Mouse (Mus musculus) limb, embryonic 11.5 days (tissue): ENCODE results near the gene Ip6k1. TPM values are rescaled to one million over a fixed set of nuclear protein-coding genes. Genes with fewer than 3 reads are reported as not detected.
"Not testable (repeated sequence)": the region's sequence is repeated elsewhere in the genome, so short reads cannot be mapped to it uniquely, and the experiment has no call there.

ENCODE experiments used
- ATAC-seq: fragments of 200-750 bp; cut with Nextera tagmentation; 2 replicates; pipeline ENCODE4 v1.8.0; 2017; ENCODE audit warnings: low read depth; ENCODE audit not compliant: insufficient number of reproducible peaks, low FRiP score, low TSS enrichment
- DNase-seq: peaks from one replicate; pipeline ENCODE4 v3.0.0-alpha.2; 2015; ENCODE audit warnings: low spot score
- H3K27ac ChIP-seq: fragments of 300-500 bp; sonication (generic); replicated peaks from 2 replicates; pipeline ENCODE4 v1.5.1; 2014; ENCODE audit warnings: low read depth, mild to moderate bottlenecking, low read length
- H3K27me3 ChIP-seq: fragments of 300-500 bp; sonication (generic); 2 replicates; pipeline ENCODE4 v1.6.1; 2014; ENCODE audit warnings: mild to moderate bottlenecking, low read length, mixed read lengths; ENCODE audit not compliant: control insufficient read depth, insufficient read depth
- H3K36me3 ChIP-seq: fragments of 300-500 bp; sonication (generic); 2 replicates; pipeline ENCODE4 v1.6.1; 2014; ENCODE audit warnings: mild to moderate bottlenecking, low read length, moderate library complexity, mixed read lengths; ENCODE audit not compliant: control insufficient read depth, insufficient read depth
- H3K4me1 ChIP-seq: fragments of 300-500 bp; sonication (generic); 2 replicates; pipeline ENCODE4 v1.6.1; 2014; ENCODE audit warnings: low read length, mixed read lengths; ENCODE audit not compliant: control insufficient read depth, insufficient read depth
- H3K4me2 ChIP-seq: fragments of 300-500 bp; sonication (generic); 2 replicates; pipeline ENCODE4 v1.6.1; 2014; ENCODE audit warnings: low read depth, mild to moderate bottlenecking, moderate library complexity; ENCODE audit not compliant: severe bottlenecking
- H3K4me3 ChIP-seq: fragments of 300-500 bp; sonication (generic); 2 replicates; pipeline ENCODE4 v1.5.1; 2014; ENCODE audit warnings: low read depth, low read length
- H3K9ac ChIP-seq: fragments of 300-500 bp; sonication (generic); 2 replicates; pipeline ENCODE4 v1.6.1; 2014; ENCODE audit warnings: mild to moderate bottlenecking, low read length
- H3K9me3 ChIP-seq: fragments of 300-500 bp; sonication (generic); 2 replicates; pipeline ENCODE4 v1.6.1; 2016; ENCODE audit warnings: low read length; ENCODE audit not compliant: control insufficient read depth
- WGBS: fragments of 180-500 bp; shearing (Covaris S2); extraction: QIAGEN DNeasy Blood & Tissue Kit; methylation state at CpG from one replicate; pipeline ENCODE4 v1.1.7; 2014; 5-methylcytosine and 5-hydroxymethylcytosine counted together
- polyA plus RNA-seq: library from polyadenylated mRNA; unstranded; fragments of >200 nt; fragmentation: Nextera tagmentation; extraction: Ambion mirVana; gene quantifications from 2 replicates; pipeline ENCODE4 v1.2.1, GENCODE M21; 2014

Gene Ip6k1
- polyA plus RNA-seq, 1 experiment from 2014 or later = 30.5 TPM

DNA sequence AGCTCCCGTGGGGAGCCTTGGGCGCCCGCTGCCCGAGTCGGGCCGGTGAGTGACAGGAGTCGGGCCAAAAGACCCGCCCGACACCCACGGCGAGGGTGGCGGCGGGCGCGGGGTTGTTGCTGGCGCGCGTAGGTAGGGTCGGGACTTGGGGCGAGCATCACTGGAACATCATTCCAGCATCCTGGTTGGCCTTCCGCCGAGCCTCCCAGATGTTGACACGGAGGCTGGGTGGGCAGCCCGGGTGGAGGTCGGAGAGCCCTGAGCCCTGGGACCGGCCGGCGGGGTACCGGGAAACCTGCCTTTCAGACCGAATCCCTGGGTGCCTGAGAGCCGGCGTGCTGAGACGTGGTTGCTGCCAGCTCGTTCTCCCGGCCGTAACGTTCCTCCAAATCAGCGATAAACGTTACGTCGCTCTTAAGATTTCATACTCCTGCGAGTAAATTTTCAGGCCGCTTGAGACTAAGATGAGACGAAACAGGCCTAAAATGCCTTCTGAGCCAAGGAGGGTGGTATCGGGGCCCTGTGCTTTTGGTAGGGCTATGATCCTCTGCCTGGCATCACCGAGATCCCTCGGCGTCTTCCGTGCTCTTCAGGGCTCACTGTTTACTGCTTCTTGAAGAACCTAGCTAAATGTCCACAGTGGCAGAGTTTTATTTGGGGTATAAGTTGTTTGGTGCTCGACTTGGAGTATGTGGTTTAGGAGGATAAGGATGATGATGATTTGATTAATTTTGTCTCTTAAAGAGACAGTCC is 653 bp downstream of the Ip6k1 start:
- peak overlapping the region; percentile 55 for H3K4me2 ChIP-seq
- no peaks in the 10 kb centered on the region for H3K9me3 ChIP-seq
- peak overlapping the region; percentile 93 for H3K4me3 ChIP-seq
- under 1% methylated on average over 48 of the region's 50 CpGs for WGBS
- ATAC-seq (no peak), DNase-seq (no peak)
- H3K4me1 ChIP-seq = peaks cover 7% of the 10 kb centered on the region; the same call in 1 of the 2 replicates
- peak overlapping the region; percentile 32; the same call in 1 of the 2 replicates for H3K27ac ChIP-seq
- no peaks in the 10 kb centered on the region for H3K36me3 ChIP-seq
- H3K9ac ChIP-seq = peak overlapping the region; percentile 85
- H3K27me3 ChIP-seq = no peaks in the 10 kb centered on the region

DNA sequence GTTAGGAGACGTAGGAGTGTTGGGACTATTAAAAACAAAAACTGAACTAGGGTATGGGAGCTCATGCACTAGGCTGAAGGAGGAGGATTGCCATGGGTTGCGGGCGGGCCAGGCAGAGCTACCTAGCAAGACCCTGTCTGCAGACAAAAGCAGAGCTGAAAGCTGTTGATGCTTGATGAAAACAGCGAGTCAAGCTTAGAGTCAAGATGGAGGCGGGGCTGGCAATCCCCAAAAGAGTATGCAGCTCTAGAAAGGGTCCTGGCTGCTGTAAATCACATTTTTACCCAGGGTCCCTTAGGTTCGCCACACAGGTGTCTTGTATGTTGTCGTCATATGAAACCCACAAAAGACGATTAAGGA is 1.2 kb downstream of the Ip6k1 start:
- Histone ChIP-seq H3K4me1 (peaks cover 7% of the 10 kb centered on the region; the same call in 1 of the 2 replicates), H3K9me3 (no peaks in the 10 kb centered on the region), H3K27ac (0 out of 2 replicates have a peak overlapping the region, but pooled peaks have one; percentile 32), H3K4me2 (peak overlapping the region; percentile 55), H3K27me3 (no peaks in the 10 kb centered on the region), H3K36me3 (no peaks in the 10 kb centered on the region), H3K4me3 (peak overlapping the region; percentile 93), H3K9ac (peak overlapping the region; percentile 85)
- ATAC-seq = no peak
- 22% methylated on average over 8 of the region's 8 CpGs for WGBS
- no peak for DNase-seq

DNA sequence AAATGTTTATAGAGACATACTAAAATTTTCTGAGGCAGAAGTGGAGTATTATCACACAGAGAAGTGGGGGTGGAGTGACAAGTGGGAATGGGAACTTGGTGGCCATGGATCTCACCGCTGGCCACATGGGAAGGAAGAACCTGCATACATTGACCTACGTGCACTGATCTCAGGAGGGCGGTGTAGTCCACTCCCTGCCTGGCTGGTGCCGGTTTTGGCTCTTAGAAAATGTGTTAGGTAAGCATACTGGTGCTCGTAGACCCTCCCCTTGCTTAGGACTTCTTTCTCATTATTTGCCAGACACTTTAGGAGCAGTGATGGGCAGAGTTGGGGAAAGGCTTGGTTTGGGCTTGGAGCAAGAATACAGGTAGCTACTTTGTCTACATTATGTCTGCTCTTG is 5.7 kb downstream of the Ip6k1 start:
- no peak overlapping the region for H3K4me2 ChIP-seq
- WGBS = 92% methylated on average over 5 of the region's 5 CpGs
- H3K36me3 ChIP-seq = no peaks in the 10 kb centered on the region; the same call in 1 of the 2 replicates
- no peaks in the 10 kb centered on the region for H3K27me3 ChIP-seq
- no peaks in the 10 kb centered on the region for H3K9me3 ChIP-seq
- no peak overlapping the region for H3K27ac ChIP-seq
- no peak overlapping the region for H3K9ac ChIP-seq
- H3K4me3 ChIP-seq = no peak overlapping the region
- H3K4me1 ChIP-seq = peaks cover 7% of the 10 kb centered on the region; the same call in 1 of the 2 replicates
- DNase-seq (no peak), ATAC-seq (no peak)

DNA sequence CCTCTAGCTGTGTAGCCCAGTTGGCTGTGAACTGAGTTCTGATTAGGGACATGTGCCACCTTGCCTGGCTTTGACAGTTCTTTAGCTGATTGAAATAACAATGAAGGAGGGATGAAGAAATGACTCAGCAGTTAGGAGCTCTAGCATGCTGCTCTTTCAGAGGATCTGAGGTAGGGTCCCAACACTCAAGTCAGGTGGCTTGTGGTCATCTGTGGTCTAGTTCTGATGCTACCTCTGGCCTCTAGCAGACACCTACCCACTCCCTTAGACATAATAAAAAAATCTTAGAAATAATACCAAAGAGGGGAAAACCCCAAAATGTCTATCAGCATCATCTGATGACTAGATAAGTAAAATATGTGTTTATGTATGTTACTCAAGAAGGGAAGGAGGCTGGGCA is 8.1 kb downstream of the Ip6k1 start:
- Histone ChIP-seq H3K27me3 (no peaks in the 10 kb centered on the region), H3K27ac (no peak overlapping the region), H3K36me3 (no peaks in the 10 kb centered on the region; the same call in 1 of the 2 replicates), H3K4me2 (no peak overlapping the region), H3K4me1 (no peaks in the 10 kb centered on the region), H3K9ac (no peak overlapping the region), H3K4me3 (no peak overlapping the region), H3K9me3 (no peaks in the 10 kb centered on the region)
- DNase-seq = no peak
- ATAC-seq = no peak

DNA sequence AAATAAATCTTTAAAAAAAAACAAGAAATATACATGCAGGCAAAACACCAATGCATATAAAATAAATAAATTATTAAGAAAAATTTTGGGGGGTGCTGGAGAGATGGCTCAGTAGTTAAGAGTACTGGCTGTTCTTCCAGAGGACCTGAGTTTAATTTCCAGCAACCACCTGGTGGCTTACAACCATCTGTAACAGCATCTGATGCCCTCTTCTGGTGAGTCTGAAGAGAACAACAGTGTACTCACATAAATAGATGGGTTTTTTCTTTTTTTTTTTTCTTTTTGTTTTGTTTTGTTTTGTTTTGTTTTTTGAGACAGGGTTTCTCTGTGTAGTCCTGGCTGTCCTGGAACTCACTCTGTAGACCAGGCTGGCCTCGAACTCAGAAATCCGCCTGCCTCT is 11.3 kb downstream of the Ip6k1 start:
- 100% methylated on average over 2 of the region's 2 CpGs for WGBS
- not testable (repeated sequence) for H3K4me2 ChIP-seq, H3K27me3 ChIP-seq, H3K9me3 ChIP-seq, ATAC-seq, H3K4me3 ChIP-seq, DNase-seq, H3K9ac ChIP-seq, H3K36me3 ChIP-seq, H3K27ac ChIP-seq, H3K4me1 ChIP-seq

DNA sequence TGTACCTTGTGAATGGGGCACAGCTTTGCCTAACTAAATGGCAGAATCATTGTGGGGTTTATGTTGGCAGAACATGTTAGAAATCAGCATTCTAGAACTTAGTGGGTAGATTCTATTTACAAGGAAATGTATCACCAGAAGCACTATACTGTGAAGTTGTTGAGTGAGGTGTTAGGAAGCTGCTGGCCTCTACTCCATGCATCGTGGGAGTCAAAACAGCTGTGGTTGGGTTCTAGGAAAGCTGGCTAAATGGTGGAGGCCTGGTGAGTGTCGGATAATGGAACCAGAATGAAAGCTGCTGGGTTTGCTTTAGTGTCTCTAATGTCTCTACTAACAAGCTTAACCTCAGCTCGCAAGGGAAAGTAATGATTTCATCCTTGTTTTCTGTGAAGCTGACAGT is 14.8 kb downstream of the Ip6k1 start:
- DNase-seq (no peak), ATAC-seq (no peak)
- Histone ChIP-seq H3K9ac (no peak overlapping the region), H3K4me3 (no peak overlapping the region), H3K36me3 (no peaks in the 10 kb centered on the region; the same call in 1 of the 2 replicates), H3K9me3 (no peaks in the 10 kb centered on the region), H3K27ac (no peak overlapping the region), H3K4me1 (no peaks in the 10 kb centered on the region), H3K27me3 (no peaks in the 10 kb centered on the region), H3K4me2 (no peak overlapping the region)
- WGBS = 85% methylated on average over 3 of the region's 3 CpGs

DNA sequence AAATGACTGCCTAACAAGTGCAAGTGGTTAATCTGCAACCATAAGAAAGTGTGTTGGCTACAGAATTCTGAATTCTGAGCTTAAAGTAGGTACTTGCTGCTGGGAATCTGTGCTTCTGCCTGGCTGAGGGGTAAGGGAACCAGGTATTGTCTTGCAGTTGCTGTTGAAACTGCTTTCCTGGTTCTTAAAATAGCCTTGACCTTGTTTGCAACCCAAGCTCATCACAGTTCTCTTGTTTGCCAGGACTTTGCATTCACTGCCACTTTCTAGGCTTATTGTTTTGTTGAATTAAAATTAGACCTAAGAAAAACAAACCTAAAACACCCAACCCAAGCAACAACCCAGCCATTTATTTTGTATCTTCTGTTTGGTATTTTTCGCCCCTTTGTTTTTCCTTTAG is 18.4 kb downstream of the Ip6k1 start:
- ATAC-seq (no peak), DNase-seq (no peak)
- no peaks in the 10 kb centered on the region for H3K4me1 ChIP-seq
- 96% methylated on average over 1 of the region's 1 CpGs for WGBS
- no peak overlapping the region for H3K4me2 ChIP-seq
- no peak overlapping the region for H3K27ac ChIP-seq
- H3K9ac ChIP-seq = no peak overlapping the region
- H3K27me3 ChIP-seq = no peaks in the 10 kb centered on the region
- H3K4me3 ChIP-seq = no peak overlapping the region
- H3K36me3 ChIP-seq = peaks cover 8% of the 10 kb centered on the region
- no peaks in the 10 kb centered on the region for H3K9me3 ChIP-seq

DNA sequence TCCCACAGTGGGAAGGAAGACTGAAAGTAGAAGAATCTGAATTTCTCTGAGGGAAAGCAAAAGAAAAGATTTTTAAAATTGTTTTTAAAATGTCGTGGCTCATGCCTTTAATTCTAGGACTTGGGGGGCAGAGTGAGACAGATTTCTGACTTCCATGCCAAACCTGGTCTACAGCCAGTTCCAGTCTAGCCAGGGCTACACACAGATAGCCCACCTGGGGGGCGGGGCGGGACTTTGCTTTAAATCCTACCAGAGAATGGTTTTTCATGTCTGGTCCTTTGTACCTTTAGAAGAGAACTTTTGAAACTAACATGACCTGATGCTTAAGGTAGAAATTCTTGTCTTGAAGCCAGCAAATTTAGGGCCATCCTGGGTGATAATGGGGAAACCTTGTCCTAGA is 20.9 kb downstream of the Ip6k1 start:
- Histone ChIP-seq H3K4me3 (no peak overlapping the region), H3K4me2 (no peak overlapping the region), H3K27ac (no peak overlapping the region), H3K9ac (no peak overlapping the region), H3K36me3 (peaks cover 20% of the 10 kb centered on the region), H3K9me3 (no peaks in the 10 kb centered on the region), H3K27me3 (no peaks in the 10 kb centered on the region), H3K4me1 (no peaks in the 10 kb centered on the region)
- WGBS = 93% methylated on average over 3 of the region's 3 CpGs
- ATAC-seq = no peak
- DNase-seq = no peak

DNA sequence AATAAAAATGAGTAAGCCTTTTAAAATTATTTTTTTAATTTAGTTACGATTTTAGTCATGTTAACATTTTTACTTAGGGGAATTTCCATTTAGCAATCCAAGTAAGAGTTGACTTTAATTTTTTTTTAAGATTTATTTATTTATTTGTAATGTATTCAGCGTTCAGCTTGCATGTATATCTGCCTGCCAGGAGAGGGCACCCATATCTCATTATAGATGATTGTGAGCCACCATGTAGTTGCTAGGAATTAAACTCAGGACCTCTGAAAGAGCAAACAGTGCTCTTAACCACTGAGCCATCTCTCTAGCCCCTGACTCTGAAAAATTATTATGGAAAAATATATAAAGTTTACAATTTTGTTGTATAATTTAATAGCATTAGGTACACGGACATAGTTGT is 24.3 kb downstream of the Ip6k1 start:
- Histone ChIP-seq H3K36me3 (peaks cover 20% of the 10 kb centered on the region), H3K4me1 (no peaks in the 10 kb centered on the region), H3K4me2 (no peak overlapping the region), H3K27ac (no peak overlapping the region), H3K9me3 (no peaks in the 10 kb centered on the region), H3K4me3 (no peak overlapping the region), H3K9ac (no peak overlapping the region), H3K27me3 (no peaks in the 10 kb centered on the region)
- no peak for DNase-seq
- 95% methylated on average over 3 of the region's 3 CpGs for WGBS
- no peak for ATAC-seq
